Mouse (Mus musculus): ENCODE data around the gene Vmn2r4. TPM values are rescaled to one million over a fixed set of nuclear protein-coding genes. Genes with fewer than 3 reads are reported as not detected.

Gene Vmn2r4
- total RNA-seq (2023) = not detected

GRCm38 (mm10) chr3:64415268-64415667, at the start of gene Vmn2r4:
Gene Vmn2r4, minus strand, starts transcription at chr3:64415368.

Other genes starting within 250 kb of the Vmn2r4 start
- not detected for gene Vmn2r3, start 125.7 kb downstream of the Vmn2r4 start, total RNA-seq (2023)
- gene Vmn2r5, start 94.5 kb upstream of the Vmn2r4 start, total RNA-seq (2023) = not detected
- gene Vmn2r6, start 150.5 kb upstream of the Vmn2r4 start, total RNA-seq (2023) = not detected

Data from CD4-positive naive resting alpha-beta T cell, adult 57 days (primary cell).